Mouse (Mus musculus) forebrain, postnatal 0 days (tissue): Measurements from ENCODE around the gene Uba3. TPM values are rescaled to one million over a fixed set of nuclear protein-coding genes. Genes with fewer than 3 reads are reported as not detected.

Experiments used
- ATAC-seq: fragments of 200-750 bp; cut with Nextera tagmentation; 2 replicates; pipeline ENCODE4 v1.8.0; 2017; ENCODE audit warnings: mild to moderate bottlenecking, moderate library complexity
- DNase-seq: peaks from one replicate; pipeline ENCODE4 v3.0.0-alpha.2; 2015
- H3K27ac ChIP-seq: fragments of 300-500 bp; sonication (generic); 2 replicates; pipeline ENCODE4 v1.5.1; 2014; ENCODE audit warnings: low read depth, mild to moderate bottlenecking, antibody characterized with exemption, low read length, moderate library complexity, mixed read lengths
- H3K27me3 ChIP-seq: fragments of 300-500 bp; sonication (generic); 2 replicates; pipeline ENCODE4 v1.6.1; 2014; ENCODE audit warnings: mild to moderate bottlenecking, low read length, mixed read lengths; ENCODE audit not compliant: insufficient read depth
- H3K36me3 ChIP-seq: fragments of 300-500 bp; sonication (generic); 2 replicates; pipeline ENCODE4 v1.6.1; 2014; ENCODE audit warnings: mild to moderate bottlenecking, moderate library complexity; ENCODE audit not compliant: insufficient read depth
- H3K4me1 ChIP-seq: fragments of 300-500 bp; sonication (generic); 2 replicates; pipeline ENCODE4 v1.6.1; 2014; ENCODE audit warnings: antibody characterized with exemption; ENCODE audit not compliant: insufficient read depth
- H3K4me2 ChIP-seq: fragments of 300-500 bp; sonication (generic); 2 replicates; pipeline ENCODE4 v1.6.1; 2014; ENCODE audit warnings: low read depth, mild to moderate bottlenecking, moderate library complexity
- H3K4me3 ChIP-seq: fragments of 300-500 bp; sonication (generic); 2 replicates; pipeline ENCODE4 v1.5.1; 2014; ENCODE audit warnings: low read depth, low read length, mixed read lengths
- H3K9ac ChIP-seq: fragments of 300-500 bp; sonication (generic); 2 replicates; pipeline ENCODE4 v1.6.1; 2014; ENCODE audit warnings: mild to moderate bottlenecking
- H3K9me3 ChIP-seq: fragments of 300-500 bp; sonication (generic); 2 replicates; pipeline ENCODE4 v1.6.1; 2016; ENCODE audit warnings: low read length
- CTCF ChIP-seq: sonication (generic); IDR thresholded peaks from 2 replicates; pipeline ENCODE4 v1.5.1; 2016; ENCODE audit warnings: antibody characterized with exemption, control low read depth, low read depth
- WGBS: fragments of 180-500 bp; shearing (Covaris S2); extraction: QIAGEN DNeasy Blood & Tissue Kit; methylation state at CpG from one replicate; pipeline ENCODE4 v1.1.7; 2014; 5-methylcytosine and 5-hydroxymethylcytosine counted together
- polyA plus RNA-seq: library from polyadenylated mRNA; unstranded; fragments of >200 nt; fragmentation: Nextera tagmentation; extraction: Ambion mirVana; gene quantifications from 2 replicates; pipeline ENCODE4 v1.2.1, GENCODE M21; 2015
- total RNA-seq: library from RNA; depleted of rRNA; stranded (reverse); fragments of >200 nt; gene quantifications from 2 replicates; pipeline ENCODE4 v1.2.3, GENCODE M21; 2014

The Uba3 gene
- total and polyA plus RNA-seq, 2 experiments from 2014 or later: 67.2 to 86.3 TPM

DNA sequence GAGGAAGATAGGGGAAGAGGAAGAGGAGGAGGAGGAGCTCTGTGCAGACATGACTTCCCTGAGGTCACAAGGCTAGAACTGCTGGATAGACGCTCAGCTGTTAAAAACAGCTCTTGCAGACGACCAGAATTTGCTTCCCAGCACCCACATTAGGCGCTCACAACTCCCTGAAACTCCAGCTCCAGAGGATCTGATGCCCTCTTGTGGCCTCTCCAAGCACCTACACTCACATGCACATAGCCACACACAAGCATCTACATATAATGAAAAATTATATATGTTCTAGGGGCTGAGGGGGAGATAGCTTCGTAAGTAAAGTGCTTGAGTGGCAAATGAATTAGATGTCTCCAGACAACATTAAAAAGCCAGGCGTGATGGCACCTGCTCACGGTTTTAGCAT lies 33.9 kb upstream of the Uba3 start:
- Histone ChIP-seq H3K9ac (no peak overlapping the region), H3K36me3 (peaks cover 4% of the 10 kb centered on the region; the same call in 1 of the 2 replicates), H3K27ac (no peak overlapping the region), H3K4me1 (no peaks in the 10 kb centered on the region), H3K27me3 (no peaks in the 10 kb centered on the region), H3K9me3 (no peaks in the 10 kb centered on the region), H3K4me3 (no peak overlapping the region), H3K4me2 (no peak overlapping the region)
- WGBS: 97% methylated on average over 6 of the region's 6 CpGs
- DNase-seq: no peak
- ATAC-seq: no peak
- no peak for TF ChIP-seq CTCF

DNA sequence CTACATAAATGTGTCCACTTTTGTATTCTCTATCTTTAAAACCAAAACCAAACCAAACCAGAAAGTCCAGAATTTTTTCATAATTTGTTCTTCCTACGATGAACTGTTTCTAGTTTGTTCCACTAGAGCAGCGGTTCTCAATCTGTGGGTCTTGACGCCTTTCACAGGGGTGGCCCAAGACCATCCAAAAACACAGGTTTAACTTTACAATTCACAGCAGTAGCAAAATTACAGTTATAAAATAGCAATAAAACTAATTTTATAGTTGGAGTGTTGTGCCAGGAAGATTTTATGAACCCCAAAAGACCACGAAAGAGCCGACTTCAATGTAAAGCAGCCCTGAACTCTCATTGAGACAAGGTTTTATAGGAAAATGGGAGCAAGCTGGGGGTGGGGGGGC lies 30.6 kb upstream of the Uba3 start:
- no peak for DNase-seq
- H3K27ac ChIP-seq: no peak overlapping the region
- 96% methylated on average over 5 of the region's 5 CpGs for WGBS
- H3K4me2 ChIP-seq: no peak overlapping the region
- H3K9ac ChIP-seq: no peak overlapping the region
- no peak for ATAC-seq
- no peaks in the 10 kb centered on the region for H3K27me3 ChIP-seq
- no peak overlapping the region for H3K4me3 ChIP-seq
- no peaks in the 10 kb centered on the region for H3K4me1 ChIP-seq
- TF ChIP-seq CTCF: no peak
- no peaks in the 10 kb centered on the region for H3K9me3 ChIP-seq
- H3K36me3 ChIP-seq: peaks cover 26% of the 10 kb centered on the region

DNA sequence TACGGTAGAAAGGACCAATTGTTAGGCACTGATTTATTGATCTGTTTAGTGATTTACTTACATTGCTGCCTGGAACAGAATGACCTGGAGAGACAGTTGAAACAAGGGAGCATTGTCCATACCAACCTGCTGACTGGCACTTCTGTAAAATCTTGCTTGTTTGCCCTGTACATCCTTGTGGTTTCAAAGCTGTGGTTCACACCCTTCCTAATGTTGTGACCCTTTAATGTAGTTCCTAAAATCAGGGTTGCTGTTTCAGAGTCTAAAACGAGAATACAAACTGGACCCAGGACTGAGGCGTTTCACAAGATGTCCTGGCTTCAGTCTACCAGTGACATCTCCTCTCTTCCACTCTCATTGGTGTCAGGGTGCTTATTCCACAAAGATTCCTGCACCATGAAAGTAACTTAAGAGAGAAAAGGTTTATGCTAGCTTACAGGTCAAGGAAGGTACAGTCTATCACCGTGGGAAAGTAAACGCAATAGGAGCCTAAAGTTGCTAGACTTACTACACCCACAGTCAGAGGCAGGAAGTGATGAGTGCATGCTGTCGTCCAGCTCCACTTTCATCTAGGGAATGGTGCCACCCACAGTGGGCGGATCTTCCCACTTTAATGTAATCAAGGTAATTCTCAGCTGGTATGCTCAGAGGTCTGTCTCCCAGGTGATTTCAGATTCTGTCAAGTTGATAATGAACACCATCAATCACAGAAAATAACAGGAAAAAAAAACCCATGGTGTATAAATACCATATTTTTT lies 29.6 kb upstream of the Uba3 start:
- TF ChIP-seq CTCF: no peak
- H3K36me3 ChIP-seq: peaks cover 36% of the 10 kb centered on the region
- no peak overlapping the region for H3K9ac ChIP-seq
- ATAC-seq: no peak
- DNase-seq: no peak
- H3K27me3 ChIP-seq: no peaks in the 10 kb centered on the region
- no peaks in the 10 kb centered on the region for H3K9me3 ChIP-seq
- no peak overlapping the region for H3K27ac ChIP-seq
- H3K4me1 ChIP-seq: no peaks in the 10 kb centered on the region
- no peak overlapping the region for H3K4me2 ChIP-seq
- WGBS: 90% methylated on average over 7 of the region's 7 CpGs
- no peak overlapping the region for H3K4me3 ChIP-seq

DNA sequence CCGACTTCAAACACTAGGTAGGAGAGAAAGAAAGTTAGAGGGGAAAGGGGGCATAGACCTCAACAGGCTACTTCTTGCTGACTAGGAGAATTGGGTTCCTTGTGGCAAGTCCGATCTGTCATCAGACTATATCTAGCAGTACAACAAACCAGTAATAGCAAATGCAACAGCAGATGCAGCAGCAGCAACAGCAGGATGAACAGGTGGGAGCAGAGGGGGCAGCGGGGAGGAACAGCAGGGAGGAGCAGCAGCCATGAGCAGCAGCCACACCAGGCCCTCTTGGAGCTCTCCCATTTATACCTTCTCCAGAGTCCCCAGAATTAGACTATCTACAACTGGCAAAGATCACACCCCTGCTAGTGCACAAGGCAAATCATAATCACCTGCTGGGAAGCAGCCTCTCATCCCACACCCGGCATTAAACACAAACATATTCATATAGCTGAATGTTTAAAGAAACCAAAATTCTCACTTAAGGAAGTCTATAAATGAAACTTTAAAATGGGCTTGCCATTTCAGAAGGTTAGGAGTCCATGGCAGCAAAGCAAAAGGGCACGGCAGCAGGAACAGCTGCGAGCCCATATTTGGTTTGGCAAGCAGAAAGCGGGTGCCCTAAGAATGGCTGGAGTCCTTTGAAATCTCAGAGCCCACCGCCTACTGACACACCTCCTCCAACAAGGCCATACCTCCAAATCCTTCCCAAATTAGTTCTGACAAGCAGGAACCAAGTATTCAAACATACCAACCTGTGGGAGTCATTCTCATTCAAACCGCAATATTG lies 21.8 kb upstream of the Uba3 start:
- no peak for TF ChIP-seq CTCF
- ATAC-seq: no peak
- H3K27ac ChIP-seq: no peak overlapping the region
- H3K9me3 ChIP-seq: no peaks in the 10 kb centered on the region
- no peaks in the 10 kb centered on the region for H3K4me1 ChIP-seq
- peaks cover 29% of the 10 kb centered on the region for H3K36me3 ChIP-seq
- DNase-seq: no peak
- no peak overlapping the region for H3K4me2 ChIP-seq
- H3K4me3 ChIP-seq: no peak overlapping the region
- 96% methylated on average over 9 of the region's 9 CpGs for WGBS
- no peaks in the 10 kb centered on the region for H3K27me3 ChIP-seq
- H3K9ac ChIP-seq: no peak overlapping the region

DNA sequence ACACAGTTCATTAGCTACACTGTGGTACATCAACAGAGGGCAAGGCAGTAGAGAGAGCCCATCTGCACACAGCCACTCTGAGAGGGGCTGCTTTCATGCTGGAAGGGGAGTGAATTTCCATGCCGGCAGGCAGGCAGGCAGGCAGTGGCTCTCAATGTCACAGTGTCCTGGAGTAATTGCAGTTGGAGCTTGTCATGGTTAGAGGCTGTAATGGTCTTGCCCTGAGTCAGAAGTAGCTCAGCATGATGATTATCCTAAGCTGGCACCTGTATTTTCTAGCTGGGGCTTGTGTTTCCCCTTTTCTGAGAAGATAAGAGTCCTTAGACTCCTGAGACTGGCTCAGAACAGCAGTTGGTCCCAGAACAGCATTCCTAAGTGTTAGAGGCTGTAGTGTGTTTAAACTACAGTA lies 20.6 kb upstream of the Uba3 start:
- no peak overlapping the region for H3K4me3 ChIP-seq
- no peaks in the 10 kb centered on the region for H3K27me3 ChIP-seq
- H3K4me2 ChIP-seq: no peak overlapping the region
- TF ChIP-seq CTCF: no peak
- WGBS: 24% methylated on average over 1 of the region's 1 CpGs
- peaks cover 4% of the 10 kb centered on the region for H3K4me1 ChIP-seq
- ATAC-seq (no peak), DNase-seq (no peak)
- no peak overlapping the region for H3K9ac ChIP-seq
- no peaks in the 10 kb centered on the region for H3K9me3 ChIP-seq
- H3K27ac ChIP-seq: no peak overlapping the region
- H3K36me3 ChIP-seq: peaks cover 19% of the 10 kb centered on the region

DNA sequence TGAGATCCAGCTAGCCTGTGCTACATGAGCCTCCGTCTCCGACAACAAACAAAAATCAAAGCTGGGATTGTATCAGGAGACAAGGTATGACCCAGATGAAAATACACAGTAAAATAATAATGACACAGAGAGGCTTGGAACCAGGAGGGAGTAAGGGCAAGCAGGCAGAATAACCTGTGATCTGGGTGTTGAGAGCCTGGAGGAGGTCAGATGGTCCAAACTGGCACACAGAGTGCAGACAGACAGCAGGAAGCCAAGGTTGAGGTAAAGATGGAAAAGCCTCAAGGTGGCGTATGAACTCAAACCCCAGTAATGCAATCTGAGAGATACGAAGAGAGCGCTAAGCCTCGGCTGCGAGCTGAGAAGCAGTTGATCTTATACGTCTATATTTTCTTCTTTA lies 19.1 kb upstream of the Uba3 start:
- Histone ChIP-seq H3K27me3 (no peaks in the 10 kb centered on the region), H3K4me1 (peaks cover 5% of the 10 kb centered on the region), H3K9ac (no peak overlapping the region), H3K9me3 (no peaks in the 10 kb centered on the region), H3K36me3 (peaks cover 4% of the 10 kb centered on the region), H3K4me2 (no peak overlapping the region), H3K4me3 (no peak overlapping the region), H3K27ac (no peak overlapping the region)
- no peak for TF ChIP-seq CTCF
- DNase-seq (no peak), ATAC-seq (no peak)
- WGBS: 96% methylated on average over 8 of the region's 8 CpGs

DNA sequence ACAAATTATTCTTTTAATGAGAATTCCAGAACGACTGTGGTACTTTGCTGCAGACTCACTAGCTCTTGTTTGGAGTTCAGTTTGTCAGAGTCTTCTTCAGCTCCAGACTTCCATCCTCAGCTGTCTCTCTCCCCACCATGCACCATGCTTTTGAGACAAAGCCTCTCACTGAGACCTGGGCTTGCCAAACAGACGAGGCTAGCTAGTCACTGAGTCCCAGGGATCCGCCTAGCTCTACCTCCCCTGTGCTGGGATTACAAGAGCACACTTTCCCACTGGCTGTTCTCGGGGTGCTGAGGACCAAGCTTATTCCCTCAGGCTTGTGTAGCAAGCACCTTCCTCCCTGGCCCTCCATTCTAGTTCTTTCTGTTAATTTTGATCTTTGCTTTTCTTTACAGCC lies 18.1 kb upstream of the Uba3 start:
- ATAC-seq (no peak), DNase-seq (no peak)
- no peak overlapping the region for H3K27ac ChIP-seq
- H3K27me3 ChIP-seq: no peaks in the 10 kb centered on the region
- H3K4me3 ChIP-seq: no peak overlapping the region
- no peak overlapping the region for H3K4me2 ChIP-seq
- peaks cover 5% of the 10 kb centered on the region for H3K4me1 ChIP-seq
- no peak overlapping the region for H3K9ac ChIP-seq
- TF ChIP-seq CTCF: no peak
- no peaks in the 10 kb centered on the region; the same call in 1 of the 2 replicates for H3K36me3 ChIP-seq
- H3K9me3 ChIP-seq: no peaks in the 10 kb centered on the region
- 79% methylated on average over 4 of the region's 4 CpGs for WGBS
